Mouse (Mus musculus): ENCODE measurements around the gene Tal1. TPM values are rescaled to one million over a fixed set of nuclear protein-coding genes. Genes with fewer than 3 reads are reported as not detected.

Tal1 gene
- polyA plus RNA-seq, 1 experiment from 2014 or later, result 0.48 TPM

- H3K9ac ChIP-seq (replicated peaks), result peak overlapping the region; percentile 18
- peak overlapping the region; percentile 29 for H3K4me3 ChIP-seq
- ATAC-seq (replicated peaks), result peak; percentile 51
- H3K4me2 ChIP-seq (replicated peaks), result peak overlapping the region; percentile 49
- under 1% methylated on average over 48 of the region's 48 CpGs for WGBS
- peaks cover 78% of the 10 kb centered on the region for H3K27me3 ChIP-seq
- H3K27ac ChIP-seq (replicated peaks), result no peak overlapping the region
- H3K4me1 ChIP-seq, result peaks cover 23% of the 10 kb centered on the region
- no peaks in the 10 kb centered on the region for H3K9me3 ChIP-seq
- no peaks in the 10 kb centered on the region for H3K36me3 ChIP-seq
Measured at GRCm38 (mm10) chr4:115056921-115057673, 871 bp downstream of the Tal1 start.

GRCm38 (mm10) chr4:115057674-115058316 lies 1.6 kb downstream of the Tal1 start:
- H3K27me3 ChIP-seq, result peaks cover 78% of the 10 kb centered on the region
- H3K9me3 ChIP-seq, result no peaks in the 10 kb centered on the region
- under 1% methylated on average over 33 of the region's 33 CpGs for WGBS
- peak overlapping the region; percentile 6; the same call in 1 of the 2 replicates for H3K4me3 ChIP-seq
- H3K27ac ChIP-seq (replicated peaks), result no peak overlapping the region
- H3K36me3 ChIP-seq, result no peaks in the 10 kb centered on the region
- H3K4me2 ChIP-seq (replicated peaks), result no peak overlapping the region
- no peak overlapping the region for H3K9ac ChIP-seq (replicated peaks)
- no peak for ATAC-seq (replicated peaks)
- peaks cover 25% of the 10 kb centered on the region for H3K4me1 ChIP-seq

GRCm38 (mm10) chr4:115058317-115058761 lies 2.1 kb downstream of the Tal1 start:
- ATAC-seq (replicated peaks), result no peak
- H3K27ac ChIP-seq (replicated peaks), result no peak overlapping the region
- no peaks in the 10 kb centered on the region for H3K36me3 ChIP-seq
- no peak overlapping the region for H3K4me2 ChIP-seq (replicated peaks)
- H3K9ac ChIP-seq (replicated peaks), result no peak overlapping the region
- H3K9me3 ChIP-seq, result no peaks in the 10 kb centered on the region
- H3K4me3 ChIP-seq, result 0 out of 2 replicates have a peak overlapping the region, but pooled peaks have one; percentile 1
- peaks cover 29% of the 10 kb centered on the region for H3K4me1 ChIP-seq
- under 1% methylated on average over 20 of the region's 20 CpGs for WGBS
- peaks cover 79% of the 10 kb centered on the region for H3K27me3 ChIP-seq

GRCm38 (mm10) chr4:115058871-115059590 lies 2.8 kb downstream of the Tal1 start:
- 2% methylated on average over 23 of the region's 23 CpGs for WGBS
- no peak overlapping the region for H3K9ac ChIP-seq (replicated peaks)
- H3K4me1 ChIP-seq, result peaks cover 35% of the 10 kb centered on the region
- H3K27ac ChIP-seq (replicated peaks), result no peak overlapping the region
- no peaks in the 10 kb centered on the region for H3K36me3 ChIP-seq
- H3K9me3 ChIP-seq, result no peaks in the 10 kb centered on the region
- no peak overlapping the region for H3K4me2 ChIP-seq (replicated peaks)
- peaks cover 80% of the 10 kb centered on the region for H3K27me3 ChIP-seq
- H3K4me3 ChIP-seq, result peak overlapping the region; percentile 1; the same call in 1 of the 2 replicates
- ATAC-seq (replicated peaks), result no peak

- H3K9me3 ChIP-seq, result no peaks in the 10 kb centered on the region
- no peak overlapping the region for H3K9ac ChIP-seq (replicated peaks)
- 6% methylated on average over 12 of the region's 12 CpGs for WGBS
- H3K4me1 ChIP-seq, result peaks cover 35% of the 10 kb centered on the region
- H3K36me3 ChIP-seq, result no peaks in the 10 kb centered on the region
- peaks cover 80% of the 10 kb centered on the region for H3K27me3 ChIP-seq
- ATAC-seq (replicated peaks), result no peak
- no peak overlapping the region for H3K4me2 ChIP-seq (replicated peaks)
- no peak overlapping the region for H3K27ac ChIP-seq (replicated peaks)
- H3K4me3 ChIP-seq, result no peak overlapping the region
Measured at GRCm38 (mm10) chr4:115059871-115060270, 3.6 kb downstream of the Tal1 start.

GRCm38 (mm10) chr4:115060753-115061152 lies 4.5 kb downstream of the Tal1 start:
- no peak for ATAC-seq (replicated peaks)
- Histone ChIP-seq H3K4me1 (peaks cover 35% of the 10 kb centered on the region), H3K4me3 (no peak overlapping the region), H3K4me2 (replicated peaks) (no peak overlapping the region), H3K27me3 (peaks cover 79% of the 10 kb centered on the region), H3K9me3 (no peaks in the 10 kb centered on the region), H3K9ac (replicated peaks) (no peak overlapping the region), H3K27ac (replicated peaks) (no peak overlapping the region), H3K36me3 (no peaks in the 10 kb centered on the region)
- 6% methylated on average over 3 of the region's 3 CpGs for WGBS

GRCm38 (mm10) chr4:115062540-115062874 lies 6.3 kb downstream of the Tal1 start:
- Histone ChIP-seq H3K4me2 (replicated peaks) (peak overlapping the region; percentile 95), H3K36me3 (no peaks in the 10 kb centered on the region), H3K9ac (replicated peaks) (no peak overlapping the region), H3K4me1 (peaks cover 24% of the 10 kb centered on the region), H3K9me3 (no peaks in the 10 kb centered on the region), H3K27me3 (peaks cover 88% of the 10 kb centered on the region), H3K4me3 (peak overlapping the region; percentile 49), H3K27ac (replicated peaks) (no peak overlapping the region)
- ATAC-seq (replicated peaks), result no peak
- WGBS, result under 1% methylated on average over 9 of the region's 9 CpGs

GRCm38 (mm10) chr4:115062875-115063517 lies 6.8 kb downstream of the Tal1 start:
- Histone ChIP-seq H3K4me2 (replicated peaks) (peak overlapping the region; percentile 95), H3K9ac (replicated peaks) (peak overlapping the region; percentile 38), H3K9me3 (no peaks in the 10 kb centered on the region), H3K27ac (replicated peaks) (no peak overlapping the region), H3K4me3 (peak overlapping the region; percentile 49), H3K36me3 (no peaks in the 10 kb centered on the region), H3K27me3 (peaks cover 87% of the 10 kb centered on the region), H3K4me1 (peaks cover 21% of the 10 kb centered on the region)
- WGBS, result under 1% methylated on average over 47 of the region's 58 CpGs
- peak; percentile 89 for ATAC-seq (replicated peaks)

GRCm38 (mm10) chr4:115063518-115064239 lies 7.5 kb downstream of the Tal1 start:
- Histone ChIP-seq H3K27me3 (peaks cover 82% of the 10 kb centered on the region), H3K4me2 (replicated peaks) (peak overlapping the region; percentile 95), H3K9ac (replicated peaks) (peak overlapping the region; percentile 38), H3K9me3 (no peaks in the 10 kb centered on the region), H3K36me3 (no peaks in the 10 kb centered on the region), H3K27ac (replicated peaks) (no peak overlapping the region), H3K4me1 (peaks cover 18% of the 10 kb centered on the region), H3K4me3 (peak overlapping the region; percentile 49)
- peak; percentile 42 for ATAC-seq (replicated peaks)
- WGBS, result under 1% methylated on average over 31 of the region's 31 CpGs

GRCm38 (mm10) chr4:115071668-115072067 lies 15.4 kb downstream of the Tal1 start:
- ATAC-seq (replicated peaks), result no peak
- peaks cover 5% of the 10 kb centered on the region; the same call in 1 of the 2 replicates for H3K27me3 ChIP-seq
- 43% methylated on average over 1 of the region's 1 CpGs for WGBS
- H3K9ac ChIP-seq (replicated peaks), result no peak overlapping the region
- no peak overlapping the region for H3K4me2 ChIP-seq (replicated peaks)
- no peaks in the 10 kb centered on the region for H3K9me3 ChIP-seq
- H3K4me1 ChIP-seq, result no peaks in the 10 kb centered on the region
- no peaks in the 10 kb centered on the region for H3K36me3 ChIP-seq
- no peak overlapping the region for H3K4me3 ChIP-seq
- no peak overlapping the region for H3K27ac ChIP-seq (replicated peaks)

GRCm38 (mm10) chr4:115074789-115075188 lies 18.6 kb downstream of the Tal1 start:
- no peak overlapping the region for H3K27ac ChIP-seq (replicated peaks)
- H3K27me3 ChIP-seq, result no peaks in the 10 kb centered on the region
- 93% methylated on average over 1 of the region's 1 CpGs for WGBS
- H3K9ac ChIP-seq (replicated peaks), result no peak overlapping the region
- H3K9me3 ChIP-seq, result no peaks in the 10 kb centered on the region
- H3K4me3 ChIP-seq, result no peak overlapping the region
- ATAC-seq (replicated peaks), result no peak
- no peak overlapping the region for H3K4me2 ChIP-seq (replicated peaks)
- H3K36me3 ChIP-seq, result no peaks in the 10 kb centered on the region
- H3K4me1 ChIP-seq, result peaks cover 12% of the 10 kb centered on the region

Measured in forebrain, embryonic 15.5 days (tissue).